Mouse (Mus musculus): ENCODE data around the gene Zc3h4. TPM values are rescaled to one million over a fixed set of nuclear protein-coding genes. Genes with fewer than 3 reads are reported as not detected.

Gene Zc3h4
- polyA plus RNA-seq, 1 experiment from 2014 or later, result 12.9 TPM

DNA sequence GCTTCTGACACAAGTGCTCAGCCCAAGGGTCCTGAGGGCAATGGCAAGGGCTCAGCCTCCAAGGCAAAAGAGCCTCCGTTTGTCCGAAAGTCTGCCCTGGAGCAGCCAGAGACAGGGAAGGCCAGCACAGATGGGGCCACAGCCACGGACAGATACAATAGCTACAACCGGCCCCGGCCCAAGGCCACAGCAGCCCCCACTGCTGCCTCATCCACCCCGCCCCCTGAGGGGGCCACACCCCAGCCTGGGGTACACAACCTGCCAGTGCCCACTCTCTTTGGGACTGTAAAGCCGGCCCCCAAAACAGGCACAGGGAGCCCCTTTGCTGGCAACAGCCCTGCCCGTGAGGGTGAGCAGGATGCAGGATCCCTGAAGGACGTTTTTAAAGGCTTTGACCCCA, 34.4 kb downstream of the Zc3h4 start:
- H3K27ac ChIP-seq (ENCODE audit: low read depth, low read length), result no peak overlapping the region
- peaks cover 65% of the 10 kb centered on the region for H3K36me3 ChIP-seq (ENCODE audit: control insufficient read depth, insufficient read depth)
- no peak overlapping the region for H3K4me3 ChIP-seq (ENCODE audit: low read depth, low read length)
- no peak for TF ChIP-seq CTCF (IDR thresholded peaks at IDR 0.05; ENCODE audit: low read depth)
- WGBS, result 83% methylated on average over 9 of the region's 9 CpGs
- H3K27me3 ChIP-seq (replicated peaks; ENCODE audit: control insufficient read depth, insufficient read depth, low read length), result no peaks in the 10 kb centered on the region
- ATAC-seq, result no peak
- H3K4me2 ChIP-seq (replicated peaks; ENCODE audit: low read depth), result no peak overlapping the region
- no peaks in the 10 kb centered on the region for H3K4me1 ChIP-seq (replicated peaks; ENCODE audit: control insufficient read depth, insufficient read depth, low read length)
- H3K9ac ChIP-seq (ENCODE audit: low read depth, low read length), result no peak overlapping the region
- no peaks in the 10 kb centered on the region for H3K9me3 ChIP-seq (ENCODE audit: control insufficient read depth)

- Histone ChIP-seq H3K4me3 (ENCODE audit: low read depth, low read length) (no peak overlapping the region), H3K4me2 (replicated peaks; ENCODE audit: low read depth) (no peak overlapping the region), H3K9ac (ENCODE audit: low read depth, low read length) (no peak overlapping the region), H3K9me3 (ENCODE audit: control insufficient read depth) (no peaks in the 10 kb centered on the region), H3K4me1 (replicated peaks; ENCODE audit: control insufficient read depth, insufficient read depth, low read length) (no peaks in the 10 kb centered on the region), H3K27ac (ENCODE audit: low read depth, low read length) (no peak overlapping the region), H3K27me3 (replicated peaks; ENCODE audit: control insufficient read depth, insufficient read depth, low read length) (no peaks in the 10 kb centered on the region), H3K36me3 (ENCODE audit: control insufficient read depth, insufficient read depth) (peaks cover 5% of the 10 kb centered on the region)
- peak; percentile 54 for TF ChIP-seq CTCF (IDR thresholded peaks at IDR 0.05; ENCODE audit: low read depth)
- no peak for ATAC-seq
Measured at GRCm38 (mm10) chr7:16441241-16441640, 40.5 kb downstream of the Zc3h4 start.

GRCm38 (mm10) chr7:16451656-16452055, 50.9 kb downstream of the Zc3h4 start:
- TF ChIP-seq CTCF (IDR thresholded peaks at IDR 0.05; ENCODE audit: low read depth), result no peak
- 54% methylated on average over 6 of the region's 6 CpGs for WGBS
- Histone ChIP-seq H3K4me3 (ENCODE audit: low read depth, low read length) (no peak overlapping the region), H3K27ac (ENCODE audit: low read depth, low read length) (no peak overlapping the region), H3K9ac (ENCODE audit: low read depth, low read length) (no peak overlapping the region), H3K36me3 (ENCODE audit: control insufficient read depth, insufficient read depth) (peaks cover 9% of the 10 kb centered on the region; the same call in 1 of the 2 replicates), H3K9me3 (ENCODE audit: control insufficient read depth) (no peaks in the 10 kb centered on the region), H3K27me3 (replicated peaks; ENCODE audit: control insufficient read depth, insufficient read depth, low read length) (no peaks in the 10 kb centered on the region), H3K4me2 (replicated peaks; ENCODE audit: low read depth) (no peak overlapping the region), H3K4me1 (replicated peaks; ENCODE audit: control insufficient read depth, insufficient read depth, low read length) (no peaks in the 10 kb centered on the region; the same call in 1 of the 2 replicates)
- ATAC-seq, result no peak

- peak; percentile 98 for ATAC-seq
- Histone ChIP-seq H3K4me1 (replicated peaks; ENCODE audit: control insufficient read depth, insufficient read depth, low read length) (no peaks in the 10 kb centered on the region; the same call in 1 of the 2 replicates), H3K27me3 (replicated peaks; ENCODE audit: control insufficient read depth, insufficient read depth, low read length) (no peaks in the 10 kb centered on the region), H3K4me3 (ENCODE audit: low read depth, low read length) (peak within 1 kb of the TSS; percentile 90), H3K36me3 (ENCODE audit: control insufficient read depth, insufficient read depth) (peaks cover 9% of the 10 kb centered on the region; the same call in 1 of the 2 replicates), H3K9ac (ENCODE audit: low read depth, low read length) (peak within 1 kb of the TSS; percentile 58), H3K27ac (ENCODE audit: low read depth, low read length) (peak within 1 kb of the TSS; percentile 35; the same call in 1 of the 2 replicates), H3K4me2 (replicated peaks; ENCODE audit: low read depth) (peak within 1 kb of the TSS; percentile 98), H3K9me3 (ENCODE audit: control insufficient read depth) (no peaks in the 10 kb centered on the region)
- TF ChIP-seq CTCF (IDR thresholded peaks at IDR 0.05; ENCODE audit: low read depth), result no peak
- WGBS, result under 1% methylated on average over 30 of the region's 30 CpGs
Measured at GRCm38 (mm10) chr7:16452587-16453073, 51.9 kb downstream of the Zc3h4 start, which contains the start of gene Tmem160. Tmem160 (plus strand) TSS chr7:16452779.

- Histone ChIP-seq H3K36me3 (ENCODE audit: control insufficient read depth, insufficient read depth) (peaks cover 9% of the 10 kb centered on the region; the same call in 1 of the 2 replicates), H3K9ac (ENCODE audit: low read depth, low read length) (peak overlapping the region; percentile 58), H3K4me2 (replicated peaks; ENCODE audit: low read depth) (peak overlapping the region; percentile 98), H3K27ac (ENCODE audit: low read depth, low read length) (peak overlapping the region; percentile 35; the same call in 1 of the 2 replicates), H3K27me3 (replicated peaks; ENCODE audit: control insufficient read depth, insufficient read depth, low read length) (no peaks in the 10 kb centered on the region), H3K4me3 (ENCODE audit: low read depth, low read length) (peak overlapping the region; percentile 90), H3K9me3 (ENCODE audit: control insufficient read depth) (no peaks in the 10 kb centered on the region), H3K4me1 (replicated peaks; ENCODE audit: control insufficient read depth, insufficient read depth, low read length) (no peaks in the 10 kb centered on the region; the same call in 1 of the 2 replicates)
- WGBS, result under 1% methylated on average over 23 of the region's 23 CpGs
- peak; percentile 10 for ATAC-seq
- TF ChIP-seq CTCF (IDR thresholded peaks at IDR 0.05; ENCODE audit: low read depth), result no peak
Measured at GRCm38 (mm10) chr7:16453118-16453711, 52.5 kb downstream of the Zc3h4 start.

- 89% methylated on average over 14 of the region's 14 CpGs for WGBS
Measured at GRCm38 (mm10) chr7:16455016-16455415, 54.3 kb downstream of the Zc3h4 start.

More at GRCm38 (mm10) chr7:16455016-16455415, 54.3 kb downstream of the Zc3h4 start:
- TF ChIP-seq CTCF (IDR thresholded peaks at IDR 0.05; ENCODE audit: low read depth), result no peak
- H3K36me3 ChIP-seq (ENCODE audit: control insufficient read depth, insufficient read depth), result peaks cover 9% of the 10 kb centered on the region; the same call in 1 of the 2 replicates
- no peak overlapping the region for H3K27ac ChIP-seq (ENCODE audit: low read depth, low read length)
- H3K9ac ChIP-seq (ENCODE audit: low read depth, low read length), result no peak overlapping the region
- no peak for ATAC-seq
- no peaks in the 10 kb centered on the region; the same call in 1 of the 2 replicates for H3K4me1 ChIP-seq (replicated peaks; ENCODE audit: control insufficient read depth, insufficient read depth, low read length)
- H3K9me3 ChIP-seq (ENCODE audit: control insufficient read depth), result no peaks in the 10 kb centered on the region
- no peaks in the 10 kb centered on the region for H3K27me3 ChIP-seq (replicated peaks; ENCODE audit: control insufficient read depth, insufficient read depth, low read length)
- H3K4me3 ChIP-seq (ENCODE audit: low read depth, low read length), result no peak overlapping the region
- no peak overlapping the region for H3K4me2 ChIP-seq (replicated peaks; ENCODE audit: low read depth)
